Mouse (Mus musculus) C3H10T1/2 (cell line): ENCODE measurements around the gene Vmn1r19. TPM values are rescaled to one million over a fixed set of nuclear protein-coding genes. Genes with fewer than 3 reads are reported as not detected.

Source experiments
- polyA plus RNA-seq, 2 experiments: library from polyadenylated mRNA; unstranded; fragments of >200 nt; fragmentation: generic; extraction: Trizol; gene quantifications; one replicate each; pipeline ENCODE4 v1.2.1; 2012; ENCODE audit warnings: missing spikeins in 2 of 2

Gene Vmn1r19
- not detected for polyA plus RNA-seq

DNA sequence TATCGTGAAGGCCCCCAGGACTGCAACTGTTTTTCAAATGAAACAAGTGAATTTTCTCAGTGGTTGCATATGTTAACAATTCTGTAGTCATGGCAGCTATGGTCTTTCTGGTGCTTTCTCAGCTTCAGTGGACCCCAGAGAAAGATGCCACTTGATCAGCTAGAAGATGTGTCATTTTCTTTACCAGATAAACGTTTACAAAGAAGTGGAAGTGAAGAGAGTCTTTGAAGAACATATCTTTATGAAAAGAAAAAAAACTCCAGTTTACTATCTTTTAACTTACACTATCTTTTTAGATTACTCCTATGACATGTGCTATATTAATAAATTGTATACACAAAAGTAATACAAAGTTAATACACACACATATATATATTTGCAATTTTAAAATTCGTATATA is at the start of gene Vmn1r19:
Gene Vmn1r19 (plus strand): TSS at position 301 of the 400 bp plus-strand sequence.

DNA sequence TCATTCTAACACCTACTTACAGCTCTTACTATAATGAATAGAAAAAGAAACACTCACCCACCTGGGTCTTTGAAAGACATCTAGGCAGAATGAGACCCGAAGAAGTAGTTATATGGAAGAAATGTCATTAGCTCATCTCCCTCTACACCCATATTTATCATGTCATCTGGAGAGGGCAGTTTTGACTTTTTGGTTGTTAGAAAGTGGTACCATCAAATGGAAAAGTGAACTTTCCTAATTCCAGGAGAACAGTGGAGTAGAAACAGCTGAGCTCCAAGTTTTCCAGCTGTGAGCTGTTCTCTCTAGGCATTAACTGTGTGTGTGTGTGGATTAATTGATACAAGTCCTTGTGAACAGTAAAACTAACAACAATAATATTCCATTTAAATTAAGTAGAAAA is 40.0 kb upstream of the Vmn1r19 start, which contains the start of gene Vmn1r17:
Gene Vmn1r17 (minus strand): TSS at position 101 of the 400 bp plus-strand sequence.

DNA sequence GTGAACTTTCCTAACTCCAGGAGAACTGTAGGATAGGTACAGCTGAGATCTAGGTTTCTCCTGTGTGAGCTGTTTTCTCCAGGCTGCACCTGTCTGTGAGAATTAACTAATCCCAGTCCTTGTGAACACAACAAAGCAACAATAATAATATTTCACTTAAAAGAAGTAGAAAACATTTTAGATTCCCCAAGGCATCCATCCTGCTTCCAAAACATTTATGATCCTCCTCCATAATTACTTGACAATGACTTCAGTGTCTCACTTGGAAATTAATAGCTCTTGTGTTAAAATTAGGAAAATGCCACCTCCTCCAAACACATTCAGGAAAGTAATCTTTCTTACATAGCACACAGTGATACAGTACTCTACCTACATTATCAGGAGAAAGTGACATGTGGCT is 7.9 kb upstream of the Vmn1r19 start, which contains the start of gene Vmn1r18:
Gene Vmn1r18 (minus strand): TSS at position 101 of the 400 bp plus-strand sequence.

DNA sequence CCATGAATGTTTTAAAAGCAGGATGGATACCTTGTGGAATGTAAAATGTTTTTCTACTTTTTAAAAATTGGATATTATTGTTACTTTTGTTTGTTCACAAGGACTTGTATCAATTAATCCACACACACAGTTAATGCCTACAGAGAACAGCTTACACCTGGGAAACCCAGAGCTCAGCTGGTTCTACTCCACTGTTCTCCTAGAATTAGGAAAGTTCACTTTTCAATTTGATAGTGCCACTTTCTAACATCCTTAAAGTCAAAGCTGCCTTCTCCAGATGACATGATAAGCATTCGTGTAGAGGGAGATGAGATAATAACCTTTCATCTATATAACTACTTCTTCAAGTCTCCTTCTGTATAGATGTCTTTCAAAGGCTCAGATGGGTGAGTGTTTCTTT is 25.1 kb downstream of the Vmn1r19 start, which contains the start of gene Vmn1r20:
Gene Vmn1r20 (plus strand): TSS at position 301 of the 400 bp plus-strand sequence.

Other genes with a start within 250 kb of the Vmn1r19 start
- not detected for gene Vmn1r12, start 246.9 kb upstream of the Vmn1r19 start, polyA plus RNA-seq
- not detected for gene Vmn1r13, start 200.5 kb upstream of the Vmn1r19 start, polyA plus RNA-seq
- gene Vmn1r14, start 172.1 kb upstream of the Vmn1r19 start, polyA plus RNA-seq, result not detected
- not detected for gene Vmn1r15, start 145.8 kb upstream of the Vmn1r19 start, polyA plus RNA-seq
- gene Vmn1r16, start 74.3 kb upstream of the Vmn1r19 start, polyA plus RNA-seq, result not detected
- not detected for gene Vmn1r17, start 40.1 kb upstream of the Vmn1r19 start, polyA plus RNA-seq
- gene Vmn1r18, start 8.0 kb upstream of the Vmn1r19 start, polyA plus RNA-seq, result not detected
- gene Vmn1r20, start 25.1 kb downstream of the Vmn1r19 start, polyA plus RNA-seq, result not detected
- under 1 TPM; 0.05 to 0.94 TPM for gene Ppm1k, start 131.7 kb downstream of the Vmn1r19 start, polyA plus RNA-seq
- gene Herc6, start 177.2 kb downstream of the Vmn1r19 start, polyA plus RNA-seq, result under 1 TPM; 0.05 to 0.97 TPM